Mouse (Mus musculus) brain, embryonic 14.5 days (tissue): ENCODE data around the gene Sim2.

Experiments used
- CTCF ChIP-seq: fragments of 200-500 bp; IDR thresholded peaks from 2 replicates; pipeline ENCODE4 v1.5.1; 2012; ENCODE audit warnings: inconsistent platforms, mild to moderate bottlenecking, moderate library complexity, borderline replicate concordance; ENCODE audit not compliant: insufficient read depth, insufficient read length; ENCODE audit errors: extremely low read depth
- POLR2A ChIP-seq: fragments of 200-500 bp; IDR thresholded peaks from 2 replicates; pipeline ENCODE4 v1.6.1; 2012; ENCODE audit warnings: mild to moderate bottlenecking, inconsistent platforms, borderline replicate concordance; ENCODE audit not compliant: poor library complexity, insufficient read depth, insufficient read length, severe bottlenecking; ENCODE audit errors: extremely low read depth

GRCm38 (mm10) chr16:94128236-94128835, 43.6 kb downstream of the Sim2 start:
- TF ChIP-seq POLR2A, result no peak
- TF ChIP-seq CTCF, result no peak
